Mouse (Mus musculus) G1E (cell line): ENCODE data around the gene Tmem268. TPM values are rescaled to one million over a fixed set of nuclear protein-coding genes. Genes with fewer than 3 reads are reported as not detected.
A peak's percentile ranks its signal among the peaks of the same experiment; 100 is the strongest.

Experiments
- ATAC-seq: 2 replicates; pipeline ENCODE4 v1.8.0; 2016; ENCODE audit warnings: mild to moderate bottlenecking; ENCODE audit not compliant: insufficient number of reproducible peaks, poor library complexity, low FRiP score, severe bottlenecking; ENCODE audit errors: extremely low read depth
- DNase-seq: peaks from one replicate; pipeline ENCODE4 v3.0.0; 2012; ENCODE audit warnings: low spot score
- H3K27me3 ChIP-seq: 2 replicates; pipeline ENCODE4 v1.6.1; 2012; ENCODE audit warnings: mild to moderate bottlenecking, low read length, inconsistent platforms; ENCODE audit not compliant: insufficient read depth
- H3K36me3 ChIP-seq: replicated peaks from 2 replicates; pipeline ENCODE3; 2012; ENCODE audit warnings: mild to moderate bottlenecking, inconsistent platforms
- H3K4me1 ChIP-seq: 2 replicates; pipeline ENCODE4 v1.6.1; 2012; ENCODE audit warnings: low read depth, low read length, inconsistent platforms, mixed read lengths; ENCODE audit not compliant: insufficient read depth
- H3K4me3 ChIP-seq: 2 replicates; pipeline ENCODE4 v1.5.1; 2012; ENCODE audit warnings: low read depth, mild to moderate bottlenecking, inconsistent platforms, low read length, moderate library complexity, mixed read lengths
- H3K9me3 ChIP-seq: replicated peaks from 2 replicates; pipeline ENCODE4 v1.6.1; 2012; ENCODE audit warnings: inconsistent platforms
- CTCF ChIP-seq: IDR thresholded peaks from 2 replicates; pipeline ENCODE4 v1.5.1; 2012; ENCODE audit warnings: low read depth, low read length, inconsistent platforms, mixed read lengths
- GATA1 ChIP-seq: IDR thresholded peaks from 2 replicates; pipeline ENCODE4 v1.6.1; 2012; ENCODE audit warnings: borderline replicate concordance, low read length, inconsistent platforms, mixed read lengths
- GATA2 ChIP-seq: IDR thresholded peaks from 2 replicates; pipeline ENCODE4 v1.6.1; 2012; ENCODE audit warnings: low read depth, low read length, inconsistent platforms, borderline replicate concordance
- POLR2AphosphoS5 ChIP-seq: IDR thresholded peaks from 2 replicates; pipeline ENCODE4 v1.6.1; 2012; ENCODE audit warnings: low read depth, low read length, inconsistent platforms; ENCODE audit not compliant: insufficient replicate concordance
- TAL1 ChIP-seq: conservative IDR thresholded peaks from 2 replicates; pipeline ENCODE4 v1.6.1; 2012; ENCODE audit warnings: low read depth, low read length, inconsistent platforms, mixed read lengths
- polyA plus RNA-seq: library from polyadenylated mRNA; stranded (reverse); fragments of >175 nt; gene quantifications from 2 replicates; pipeline ENCODE4 v1.2.3, GENCODE M21; 2012
- total RNA-seq, 2 experiments: library from RNA; stranded (forward) in 1 of 2; stranded (reverse) in 1 of 2; fragments of 200-1000 nt in 1 of 2; fragments of >200 nt in 1 of 2; fragmentation: Nextera tagmentation in 1 of 2; gene quantifications; 2 replicates each; pipeline ENCODE4 v1.2.3; 2014 to 2017

Tmem268 gene
- total and polyA plus RNA-seq, 3 experiments, result 3.4 to 12.8 (median 3.4) TPM

- ATAC-seq (no peak), DNase-seq (no peak)
- no peaks in the 10 kb centered on the region for H3K4me1 ChIP-seq
- no peaks in the 10 kb centered on the region for H3K36me3 ChIP-seq
- H3K4me3 ChIP-seq, result no peak overlapping the region
- no peak for TF ChIP-seq TAL1
- no peak for TF ChIP-seq CTCF
- no peak for TF ChIP-seq GATA2
- no peak for TF ChIP-seq POLR2AphosphoS5
- TF ChIP-seq GATA1, result no peak
- no peaks in the 10 kb centered on the region for H3K27me3 ChIP-seq
- H3K9me3 ChIP-seq, result no peaks in the 10 kb centered on the region
Observed at GRCm38 (mm10) chr4:63528946-63529345, 29.6 kb upstream of the Tmem268 start.

GRCm38 (mm10) chr4:63530409-63530808 is 28.2 kb upstream of the Tmem268 start:
- no peak for TF ChIP-seq GATA2
- no peak for TF ChIP-seq CTCF
- TF ChIP-seq TAL1, result no peak
- no peak for TF ChIP-seq POLR2AphosphoS5
- TF ChIP-seq GATA1, result no peak
- Histone ChIP-seq H3K27me3 (no peaks in the 10 kb centered on the region), H3K36me3 (no peaks in the 10 kb centered on the region), H3K4me3 (no peak overlapping the region), H3K9me3 (no peaks in the 10 kb centered on the region), H3K4me1 (no peaks in the 10 kb centered on the region)
- no peak for ATAC-seq
- DNase-seq, result no peak

- H3K27me3 ChIP-seq, result peaks cover 3% of the 10 kb centered on the region; the same call in 1 of the 2 replicates
- no peak for ATAC-seq
- no peak for DNase-seq
- no peak overlapping the region for H3K4me3 ChIP-seq
- H3K9me3 ChIP-seq, result no peaks in the 10 kb centered on the region
- H3K36me3 ChIP-seq, result no peaks in the 10 kb centered on the region
- no peaks in the 10 kb centered on the region for H3K4me1 ChIP-seq
- TF ChIP-seq GATA2, result no peak
- TF ChIP-seq POLR2AphosphoS5, result no peak
- no peak for TF ChIP-seq GATA1
- TF ChIP-seq CTCF, result no peak
- TF ChIP-seq TAL1, result no peak
Observed at GRCm38 (mm10) chr4:63537602-63538001, 21.0 kb upstream of the Tmem268 start.

GRCm38 (mm10) chr4:63542209-63542608 is 16.4 kb upstream of the Tmem268 start:
- H3K9me3 ChIP-seq, result no peaks in the 10 kb centered on the region
- ATAC-seq (no peak), DNase-seq (no peak)
- H3K36me3 ChIP-seq, result peaks cover 13% of the 10 kb centered on the region
- peaks cover 3% of the 10 kb centered on the region; the same call in 1 of the 2 replicates for H3K27me3 ChIP-seq
- peaks cover 26% of the 10 kb centered on the region for H3K4me1 ChIP-seq
- TF ChIP-seq CTCF, result no peak
- TF ChIP-seq GATA1, result no peak
- no peak for TF ChIP-seq TAL1
- TF ChIP-seq GATA2, result no peak
- TF ChIP-seq POLR2AphosphoS5, result no peak
- H3K4me3 ChIP-seq, result no peak overlapping the region

GRCm38 (mm10) chr4:63543746-63544493 is 14.7 kb upstream of the Tmem268 start:
- peaks cover 29% of the 10 kb centered on the region for H3K36me3 ChIP-seq
- peaks cover 36% of the 10 kb centered on the region for H3K4me1 ChIP-seq
- DNase-seq, result no peak
- TF ChIP-seq POLR2AphosphoS5 (no peak), GATA2 (no peak), TAL1 (no peak), GATA1 (no peak), CTCF (no peak)
- peak; percentile 12; the same call in 1 of the 2 replicates for ATAC-seq
- H3K27me3 ChIP-seq, result peaks cover 3% of the 10 kb centered on the region; the same call in 1 of the 2 replicates
- no peaks in the 10 kb centered on the region for H3K9me3 ChIP-seq
- peak overlapping the region; percentile 42; the same call in 1 of the 2 replicates for H3K4me3 ChIP-seq

- Histone ChIP-seq H3K4me1 (peaks cover 36% of the 10 kb centered on the region), H3K36me3 (peaks cover 37% of the 10 kb centered on the region), H3K4me3 (peak within 1 kb of the TSS; percentile 89), H3K27me3 (peaks cover 3% of the 10 kb centered on the region; the same call in 1 of the 2 replicates), H3K9me3 (no peaks in the 10 kb centered on the region)
- DNase-seq, result peak; percentile 93
- peak; percentile 85 for ATAC-seq
- TF ChIP-seq POLR2AphosphoS5, result no peak
- no peak for TF ChIP-seq GATA2
Observed at GRCm38 (mm10) chr4:63544494-63545230, 13.9 kb upstream of the Tmem268 start, which contains the start of gene Atp6v1g1. Gene Atp6v1g1, plus strand, starts transcription at chr4:63544772.
